Mouse (Mus musculus) intestine, embryonic 14.5 days (tissue): Measurements from ENCODE around the gene Myh11. TPM values are rescaled to one million over a fixed set of nuclear protein-coding genes. Genes with fewer than 3 reads are reported as not detected.

ENCODE experiments used
- ATAC-seq: fragments of 200-750 bp; cut with Nextera tagmentation; replicated peaks from 2 replicates; pipeline ENCODE4 v1.8.0; 2017; ENCODE audit warnings: low read depth, moderate number of reproducible peaks, moderate TSS enrichment, moderate library complexity; ENCODE audit not compliant: low FRiP score, low TSS enrichment
- DNase-seq: peaks from one replicate; pipeline ENCODE4 v3.0.0-alpha.2; 2018; ENCODE audit warnings: low spot score
- H3K27ac ChIP-seq: fragments of 300-500 bp; sonication (generic); 2 replicates; pipeline ENCODE4 v1.5.1; 2014; ENCODE audit warnings: low read depth, mild to moderate bottlenecking, control low read depth
- H3K27me3 ChIP-seq: fragments of 300-500 bp; sonication (generic); replicated peaks from 2 replicates; pipeline ENCODE4 v1.6.1; 2014; ENCODE audit warnings: low read length, control low read depth; ENCODE audit not compliant: control insufficient read depth, insufficient read depth
- H3K36me3 ChIP-seq: fragments of 300-500 bp; sonication (generic); 2 replicates; pipeline ENCODE4 v1.6.1; 2014; ENCODE audit warnings: low read length, control low read depth; ENCODE audit not compliant: control insufficient read depth, insufficient read depth
- H3K4me1 ChIP-seq: fragments of 300-500 bp; sonication (generic); replicated peaks from 2 replicates; pipeline ENCODE4 v1.6.1; 2014; ENCODE audit warnings: low read length, control low read depth, mixed read lengths; ENCODE audit not compliant: control insufficient read depth, insufficient read depth
- H3K4me2 ChIP-seq: fragments of 300-500 bp; sonication (generic); 2 replicates; pipeline ENCODE4 v1.6.1; 2014; ENCODE audit warnings: low read length
- H3K4me3 ChIP-seq: fragments of 300-500 bp; sonication (generic); 2 replicates; pipeline ENCODE4 v1.5.1; 2014; ENCODE audit warnings: low read depth, low read length, control low read depth, mixed read lengths
- H3K9ac ChIP-seq: fragments of 300-500 bp; sonication (generic); 2 replicates; pipeline ENCODE4 v1.6.1; 2014; ENCODE audit warnings: mild to moderate bottlenecking, low read length
- H3K9me3 ChIP-seq: fragments of 300-500 bp; sonication (generic); 2 replicates; pipeline ENCODE4 v1.6.1; 2016; ENCODE audit warnings: low read length, control low read depth; ENCODE audit not compliant: control insufficient read depth
- WGBS: fragments of 180-500 bp; shearing (Covaris S2); extraction: QIAGEN DNeasy Blood & Tissue Kit; methylation state at CpG from one replicate; pipeline ENCODE4 v1.1.7; 2014; 5-methylcytosine and 5-hydroxymethylcytosine counted together
- polyA plus RNA-seq: library from polyadenylated mRNA; unstranded; fragments of >200 nt; fragmentation: Nextera tagmentation; extraction: Ambion mirVana; gene quantifications from 2 replicates; pipeline ENCODE4 v1.2.1, GENCODE M21; 2014

Gene Myh11
- polyA plus RNA-seq, 1 experiment from 2014 or later, result 215 TPM

DNA sequence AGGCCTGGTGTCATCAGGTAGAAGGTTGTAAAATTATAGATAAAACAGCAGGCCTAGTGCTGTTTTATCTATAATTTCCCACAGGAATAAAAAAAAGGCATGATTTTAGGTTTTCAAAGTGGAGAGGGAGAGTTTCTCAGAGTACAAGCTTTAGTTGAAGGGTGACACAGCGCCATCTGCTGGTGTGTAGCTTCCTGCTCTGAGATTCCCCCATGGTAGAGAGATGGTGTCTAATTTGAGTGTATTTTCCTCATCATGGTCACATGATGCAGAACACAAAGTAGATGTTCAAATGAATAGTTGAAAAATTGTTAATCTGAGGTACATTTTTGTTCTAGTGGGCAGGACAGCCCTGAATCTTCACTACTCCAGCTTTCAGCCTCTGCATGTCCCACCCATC, 95.7 kb downstream of the Myh11 start:
- DNase-seq, result peak; percentile 55
- Histone ChIP-seq H3K36me3 (peaks cover 44% of the 10 kb centered on the region), H3K9ac (no peak overlapping the region)

GRCm38 (mm10) chr16:14194164-14194950, 96.8 kb downstream of the Myh11 start:
- H3K9me3 ChIP-seq, result no peaks in the 10 kb centered on the region
- H3K27me3 ChIP-seq, result no peaks in the 10 kb centered on the region
- no peak overlapping the region for H3K4me3 ChIP-seq
- no peak for ATAC-seq
- H3K27ac ChIP-seq, result no peak overlapping the region
- no peaks in the 10 kb centered on the region for H3K4me1 ChIP-seq
- H3K36me3 ChIP-seq, result peaks cover 54% of the 10 kb centered on the region
- 61% methylated on average over 9 of the region's 9 CpGs for whole genome bisulfite sequencing
- H3K9ac ChIP-seq, result no peak overlapping the region
- no peak for DNase-seq
- H3K4me2 ChIP-seq, result no peak overlapping the region

More for the DNA sequence above, 95.7 kb downstream of the Myh11 start:
- 37% methylated on average over 1 of the region's 1 CpGs for WGBS
- Histone ChIP-seq H3K4me1 (no peaks in the 10 kb centered on the region), H3K4me3 (no peak overlapping the region), H3K27me3 (no peaks in the 10 kb centered on the region), H3K27ac (no peak overlapping the region), H3K4me2 (no peak overlapping the region), H3K9me3 (no peaks in the 10 kb centered on the region)
- no peak for ATAC-seq

DNA sequence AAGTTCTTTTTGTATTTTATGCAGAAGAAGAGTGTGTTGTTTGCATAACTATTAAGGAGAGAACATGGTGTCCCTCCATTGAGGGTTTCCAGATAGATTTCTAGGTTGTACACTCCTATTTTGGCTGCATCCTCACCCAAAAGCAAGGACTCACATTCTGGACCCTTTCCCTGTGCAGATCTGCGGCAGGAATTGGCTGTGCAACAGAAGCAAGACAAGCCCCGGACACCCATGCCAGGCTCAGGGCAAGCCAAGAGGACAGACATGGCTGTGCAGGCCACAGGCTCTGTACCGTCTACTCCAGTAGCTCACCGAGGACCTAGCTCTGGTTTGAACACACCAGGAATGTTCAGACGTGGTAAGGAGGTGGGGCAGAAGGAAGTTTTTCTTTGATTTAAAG, 105.7 kb downstream of the Myh11 start:
- no peak overlapping the region for H3K27ac ChIP-seq
- H3K4me3 ChIP-seq, result no peak overlapping the region
- WGBS, result 90% methylated on average over 5 of the region's 5 CpGs
- H3K9me3 ChIP-seq, result no peaks in the 10 kb centered on the region
- H3K4me2 ChIP-seq, result no peak overlapping the region
- no peaks in the 10 kb centered on the region for H3K27me3 ChIP-seq
- ATAC-seq (no peak), DNase-seq (no peak)
- no peak overlapping the region for H3K9ac ChIP-seq
- no peaks in the 10 kb centered on the region for H3K4me1 ChIP-seq
- peaks cover 93% of the 10 kb centered on the region for H3K36me3 ChIP-seq

GRCm38 (mm10) chr16:14183856-14184255, 107.3 kb downstream of the Myh11 start:
- H3K4me3 ChIP-seq, result no peak overlapping the region
- H3K9ac ChIP-seq, result no peak overlapping the region
- no peaks in the 10 kb centered on the region for H3K9me3 ChIP-seq
- ATAC-seq (no peak), DNase-seq (no peak)
- H3K4me2 ChIP-seq, result no peak overlapping the region
- no peak overlapping the region for H3K27ac ChIP-seq
- H3K36me3 ChIP-seq, result peaks cover 92% of the 10 kb centered on the region
- no peaks in the 10 kb centered on the region for H3K4me1 ChIP-seq
- no peaks in the 10 kb centered on the region for H3K27me3 ChIP-seq
- WGBS, result 76% methylated on average over 1 of the region's 1 CpGs

DNA sequence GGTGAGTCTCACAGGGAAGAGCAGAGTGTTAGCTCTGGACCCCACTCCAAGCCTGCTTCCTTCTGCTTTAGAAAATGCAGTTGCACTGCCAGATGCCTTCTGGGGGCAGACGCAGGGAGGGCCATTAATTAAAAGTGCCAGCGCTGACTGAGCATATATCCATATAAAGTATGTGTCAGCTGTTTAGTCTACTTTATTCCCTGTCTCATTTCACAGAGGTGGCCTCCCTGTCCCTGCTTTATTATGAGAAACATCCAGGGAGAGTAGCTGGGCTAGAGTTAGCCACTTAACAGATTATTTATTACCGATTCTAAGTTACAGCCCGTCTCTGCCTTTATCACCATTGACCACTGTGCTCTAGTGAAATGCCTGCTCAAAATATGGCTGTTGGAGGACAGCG, 108.8 kb downstream of the Myh11 start:
- Histone ChIP-seq H3K36me3 (peaks cover 91% of the 10 kb centered on the region), H3K9ac (no peak overlapping the region), H3K27ac (no peak overlapping the region), H3K4me3 (no peak overlapping the region), H3K4me2 (no peak overlapping the region), H3K9me3 (no peaks in the 10 kb centered on the region), H3K27me3 (no peaks in the 10 kb centered on the region), H3K4me1 (no peaks in the 10 kb centered on the region)
- ATAC-seq (no peak), DNase-seq (no peak)
- 68% methylated on average over 5 of the region's 5 CpGs for WGBS

- H3K27ac ChIP-seq, result no peak overlapping the region
- WGBS, result 84% methylated on average over 6 of the region's 6 CpGs
- peaks cover 93% of the 10 kb centered on the region for H3K36me3 ChIP-seq
These were observed 110.9 kb downstream of the Myh11 start for GRCm38 (mm10) chr16:14180163-14180733.

GRCm38 (mm10) chr16:14178041-14178440, 113.1 kb downstream of the Myh11 start:
- no peak for DNase-seq
- Histone ChIP-seq H3K4me3 (no peak overlapping the region), H3K27ac (no peak overlapping the region), H3K27me3 (no peaks in the 10 kb centered on the region), H3K4me1 (no peaks in the 10 kb centered on the region), H3K9ac (no peak overlapping the region), H3K36me3 (peaks cover 93% of the 10 kb centered on the region), H3K9me3 (no peaks in the 10 kb centered on the region), H3K4me2 (no peak overlapping the region)
- WGBS, result 43% methylated on average over 3 of the region's 3 CpGs
- no peak for ATAC-seq

More at GRCm38 (mm10) chr16:14180163-14180733, 110.9 kb downstream of the Myh11 start:
- H3K4me2 ChIP-seq, result no peak overlapping the region
- no peaks in the 10 kb centered on the region for H3K27me3 ChIP-seq
- no peaks in the 10 kb centered on the region for H3K9me3 ChIP-seq
- DNase-seq (no peak), ATAC-seq (no peak)
- no peak overlapping the region for H3K9ac ChIP-seq
- no peaks in the 10 kb centered on the region for H3K4me1 ChIP-seq
- no peak overlapping the region for H3K4me3 ChIP-seq

- Histone ChIP-seq H3K4me2 (no peak overlapping the region), H3K36me3 (peaks cover 66% of the 10 kb centered on the region), H3K9me3 (no peaks in the 10 kb centered on the region), H3K27ac (no peak overlapping the region), H3K9ac (no peak overlapping the region), H3K4me3 (no peak overlapping the region), H3K27me3 (no peaks in the 10 kb centered on the region), H3K4me1 (no peaks in the 10 kb centered on the region)
- WGBS, result 97% methylated on average over 1 of the region's 1 CpGs
- no peak for DNase-seq
- no peak for ATAC-seq
These were observed 121.5 kb downstream of the Myh11 start for GRCm38 (mm10) chr16:14169706-14170105.

DNA sequence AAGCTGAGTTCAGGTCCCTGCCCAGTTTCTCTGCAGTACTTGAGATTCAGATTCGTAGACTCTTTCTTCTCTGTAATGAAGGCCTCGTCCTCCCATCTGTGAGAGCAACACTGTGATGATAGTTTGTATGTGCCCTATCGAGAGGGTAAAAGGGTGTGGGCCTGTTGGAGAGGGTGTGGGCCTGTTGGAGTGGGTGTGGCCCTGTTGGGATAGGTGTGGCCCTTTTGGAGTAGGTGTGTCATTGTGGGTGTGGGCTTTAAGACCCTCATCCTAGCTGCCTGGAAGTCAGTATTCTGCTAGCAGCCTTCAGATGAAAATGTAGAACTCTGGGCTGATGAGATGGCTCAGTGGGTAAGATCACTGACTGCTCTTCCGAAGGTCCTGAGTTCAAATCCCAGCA, 124.7 kb downstream of the Myh11 start:
- H3K27ac ChIP-seq, result no peak overlapping the region
- peaks cover 34% of the 10 kb centered on the region for H3K36me3 ChIP-seq
- ATAC-seq (no peak), DNase-seq (no peak)
- WGBS, result 89% methylated on average over 4 of the region's 4 CpGs
- no peak overlapping the region for H3K9ac ChIP-seq
- H3K4me3 ChIP-seq, result no peak overlapping the region
- no peak overlapping the region for H3K4me2 ChIP-seq
- no peaks in the 10 kb centered on the region for H3K9me3 ChIP-seq
- no peaks in the 10 kb centered on the region for H3K27me3 ChIP-seq
- peaks cover 7% of the 10 kb centered on the region; the same call in 1 of the 2 replicates for H3K4me1 ChIP-seq
